ENCODE assay signal across 18 mouse cellular contexts in genomic region chr1:74250096-74250495, GRCm38 (mm10). TPM values are rescaled to one million over a fixed set of nuclear protein-coding genes. Genes with fewer than 3 reads are reported as not detected.
DNase-seq lines count a peak whose midpoint lies in the region; ATAC-seq lines count a peak whose summit lies in the region.
"Had no signal": no experiment of that assay in that cellular context is flagged by ENCODE, and none has a peak within 500 bp of the region (broad histone marks: within the 10 kb centered on the region; RNA-seq: fewer than 3 reads in every experiment).

No protein-coding gene starts in this region.

- peak overlapping the region; percentile 92 for H3K27ac ChIP-seq in heart, embryonic 13.5 days (replicated peaks)
- H3K27ac ChIP-seq in liver, embryonic 12.5 days = peak overlapping the region; percentile 66
- peak overlapping the region; percentile 76 for H3K27ac ChIP-seq in liver, embryonic 13.5 days
- H3K27ac ChIP-seq in stomach, embryonic 16.5 days (ENCODE audit: low read length) = peak overlapping the region; percentile 79
- H3K27ac ChIP-seq: embryonic facial prominence, embryonic 10.5 days; midbrain, embryonic 13.5 days had no signal

- no peak overlapping the region for H3K4me3 ChIP-seq in heart, embryonic 13.5 days
- H3K4me3 ChIP-seq in liver, embryonic 12.5 days = no peak overlapping the region
- no peak overlapping the region for H3K4me3 ChIP-seq in liver, embryonic 13.5 days (replicated peaks)
- no peak overlapping the region for H3K4me3 ChIP-seq in stomach, embryonic 16.5 days (replicated peaks; ENCODE audit: low read length)
- H3K4me3 ChIP-seq: embryonic facial prominence, embryonic 10.5 days; midbrain, embryonic 13.5 days had no signal

- intact Hi-C loops in left cerebral cortex, postnatal 25 days (cut with DNase I) = no loop called here

- peak overlapping the region; percentile 3; the same call in 1 of the 2 replicates for H3K9ac ChIP-seq in heart, embryonic 13.5 days
- H3K9ac ChIP-seq in liver, embryonic 12.5 days = no peak overlapping the region
- H3K9ac ChIP-seq in liver, embryonic 13.5 days = no peak overlapping the region
- no peak overlapping the region for H3K9ac ChIP-seq in stomach, embryonic 16.5 days (ENCODE audit: low read length)
- H3K9ac ChIP-seq: midbrain, embryonic 13.5 days had no signal

- no peaks in the 10 kb centered on the region for H3K27me3 ChIP-seq in heart, embryonic 13.5 days (replicated peaks)
- H3K27me3 ChIP-seq in liver, embryonic 12.5 days (replicated peaks) = no peaks in the 10 kb centered on the region
- no peaks in the 10 kb centered on the region for H3K27me3 ChIP-seq in liver, embryonic 13.5 days
- no peaks in the 10 kb centered on the region for H3K27me3 ChIP-seq in stomach, embryonic 16.5 days (ENCODE audit: control insufficient read depth, insufficient read depth, low read length)
- H3K27me3 ChIP-seq: midbrain, embryonic 13.5 days had no signal

- 81% methylated on average over 4 of the region's 4 CpGs for whole genome bisulfite sequencing in heart, embryonic 13.5 days
- 76% methylated on average over 4 of the region's 4 CpGs for WGBS in liver, embryonic 12.5 days (ENCODE audit: insufficient replicate concordance)
- WGBS in liver, embryonic 13.5 days (ENCODE audit: insufficient replicate concordance) = 79% methylated on average over 4 of the region's 4 CpGs
- 82% methylated on average over 4 of the region's 4 CpGs for WGBS in stomach, embryonic 16.5 days

- DNase-seq in heart, adult 11 months = no peak
- DNase-seq in liver = no peak
- no peak for DNase-seq in liver, embryonic 13.5 days
- no peak for DNase-seq in thymus, postnatal 25 days
- no peak for DNase-seq in left cerebral cortex, postnatal 25 days (ENCODE audit: low spot score in 2 of 2)
- DNase-seq: adrenal gland, adult 8-10 months; B cell, adult 2 months; cerebellum, adult 9-10 months; heart, adult 18-20 months; left cerebral cortex, postnatal 4 days; lung, postnatal 10 days had no signal

- peaks cover 88% of the 10 kb centered on the region for H3K36me3 ChIP-seq in heart, embryonic 13.5 days
- peaks cover 92% of the 10 kb centered on the region for H3K36me3 ChIP-seq in liver, embryonic 12.5 days
- H3K36me3 ChIP-seq in liver, embryonic 13.5 days = peaks cover 78% of the 10 kb centered on the region
- peaks cover 39% of the 10 kb centered on the region for H3K36me3 ChIP-seq in stomach, embryonic 16.5 days (ENCODE audit: control insufficient read depth, insufficient read depth, low read length)

- H3K4me1 ChIP-seq in heart, embryonic 13.5 days = peaks cover 61% of the 10 kb centered on the region
- peaks cover 42% of the 10 kb centered on the region for H3K4me1 ChIP-seq in liver, embryonic 12.5 days
- peaks cover 36% of the 10 kb centered on the region for H3K4me1 ChIP-seq in liver, embryonic 13.5 days (replicated peaks)
- H3K4me1 ChIP-seq in stomach, embryonic 16.5 days (ENCODE audit: control insufficient read depth, insufficient read depth, low read length) = peaks cover 18% of the 10 kb centered on the region
- H3K4me1 ChIP-seq: embryonic facial prominence, embryonic 10.5 days; midbrain, embryonic 13.5 days had no signal

- ATAC-seq in heart, embryonic 13.5 days (ENCODE audit: extremely low read depth, insufficient number of reproducible peaks, low FRiP score, low TSS enrichment) = no peak
- no peak for ATAC-seq in liver, embryonic 12.5 days
- no peak for ATAC-seq in liver, embryonic 13.5 days (ENCODE audit: low read depth)
- no peak for ATAC-seq in stomach, embryonic 16.5 days (ENCODE audit: insufficient read depth, low FRiP score)
- ATAC-seq: midbrain, embryonic 13.5 days had no signal

- no peaks in the 10 kb centered on the region for H3K9me3 ChIP-seq in heart, embryonic 13.5 days
- H3K9me3 ChIP-seq in liver, embryonic 12.5 days (replicated peaks) = no peaks in the 10 kb centered on the region
- H3K9me3 ChIP-seq in liver, embryonic 13.5 days (replicated peaks) = no peaks in the 10 kb centered on the region
- no peaks in the 10 kb centered on the region for H3K9me3 ChIP-seq in stomach, embryonic 16.5 days (replicated peaks; ENCODE audit: control insufficient read depth, low read length)
- H3K9me3 ChIP-seq: embryonic facial prominence, embryonic 10.5 days; midbrain, embryonic 13.5 days had no signal

- no peak overlapping the region for H3K4me2 ChIP-seq in heart, embryonic 13.5 days
- H3K4me2 ChIP-seq in liver, embryonic 12.5 days = no peak overlapping the region
- no peak overlapping the region for H3K4me2 ChIP-seq in liver, embryonic 13.5 days
- 0 out of 2 replicates have a peak overlapping the region, but pooled peaks have one; percentile 7 for H3K4me2 ChIP-seq in stomach, embryonic 16.5 days (ENCODE audit: low read depth, low read length)
- H3K4me2 ChIP-seq: midbrain, embryonic 13.5 days had no signal

RNA-seq across cellular contexts. Expression of gene Arpc2, which starts 14.2 kb away (rescaled TPM):
- polyA plus RNA-seq in heart, embryonic 13.5 days (2015; fragmentation: Nextera tagmentation; extraction: Ambion mirVana) = 400 and 438 TPM in 2 replicates
- 268 and 269 TPM in 2 replicates for polyA plus RNA-seq in liver, embryonic 12.5 days (2016; fragmentation: Nextera tagmentation; extraction: Ambion mirVana)
- polyA plus RNA-seq in liver, embryonic 13.5 days (2015; fragmentation: Nextera tagmentation; extraction: Ambion mirVana) = 226 and 264 TPM in 2 replicates
- 544 and 546 TPM in 2 replicates for polyA plus RNA-seq in stomach, embryonic 16.5 days (2015; fragmentation: Nextera tagmentation; extraction: Ambion mirVana)
- 100 to 1,000 TPM; 266 to 287 TPM for total RNA-seq in left cerebral cortex, postnatal 25 days (2021)

RNA-seq across cellular contexts. Expression of gene Gpbar1, which starts 28.3 kb away (rescaled TPM):
- polyA plus RNA-seq in heart, embryonic 13.5 days (2015; fragmentation: Nextera tagmentation; extraction: Ambion mirVana) = 0.36 and 0.64 TPM in 2 replicates
- polyA plus RNA-seq in liver, embryonic 12.5 days (2016; fragmentation: Nextera tagmentation; extraction: Ambion mirVana) = 1.2 and 1.5 TPM in 2 replicates
- polyA plus RNA-seq in liver, embryonic 13.5 days (2015; fragmentation: Nextera tagmentation; extraction: Ambion mirVana) = 0.64 and 0.75 TPM in 2 replicates
- 1.0 and 1.2 TPM in 2 replicates for polyA plus RNA-seq in stomach, embryonic 16.5 days (2015; fragmentation: Nextera tagmentation; extraction: Ambion mirVana)
- not detected for total RNA-seq in left cerebral cortex, postnatal 25 days (2021)
- total RNA-seq: adrenal gland, adult 8-10 months; heart, adult 18-20 months; layer of hippocampus, postnatal 25 days; left cerebral cortex, postnatal 4 days had no signal
- polyA plus RNA-seq: hindbrain, embryonic 11.5 days had no signal

RNA-seq across cellular contexts. Expression of gene Aamp, which starts 34.4 kb away (rescaled TPM):
- polyA plus RNA-seq in heart, embryonic 13.5 days (2015; fragmentation: Nextera tagmentation; extraction: Ambion mirVana) = 164 and 188 TPM in 2 replicates
- 119 and 120 TPM in 2 replicates for polyA plus RNA-seq in liver, embryonic 12.5 days (2016; fragmentation: Nextera tagmentation; extraction: Ambion mirVana)
- polyA plus RNA-seq in liver, embryonic 13.5 days (2015; fragmentation: Nextera tagmentation; extraction: Ambion mirVana) = 104 and 107 TPM in 2 replicates
- 227 and 252 TPM in 2 replicates for polyA plus RNA-seq in stomach, embryonic 16.5 days (2015; fragmentation: Nextera tagmentation; extraction: Ambion mirVana)
- total RNA-seq in left cerebral cortex, postnatal 25 days (2021) = 100 to 1,000 TPM; 137 to 139 TPM

RNA-seq across cellular contexts. Expression of gene Pnkd, which starts 34.6 kb away (rescaled TPM):
- 227 and 252 TPM in 2 replicates for polyA plus RNA-seq in heart, embryonic 13.5 days (2015; fragmentation: Nextera tagmentation; extraction: Ambion mirVana)
- 45.7 and 48.7 TPM in 2 replicates for polyA plus RNA-seq in liver, embryonic 12.5 days (2016; fragmentation: Nextera tagmentation; extraction: Ambion mirVana)
- 36.5 and 39.8 TPM in 2 replicates for polyA plus RNA-seq in liver, embryonic 13.5 days (2015; fragmentation: Nextera tagmentation; extraction: Ambion mirVana)
- polyA plus RNA-seq in stomach, embryonic 16.5 days (2015; fragmentation: Nextera tagmentation; extraction: Ambion mirVana) = 108 and 119 TPM in 2 replicates
- total RNA-seq in left cerebral cortex, postnatal 25 days (2021) = 100 to 1,000 TPM; 151 to 152 TPM

RNA-seq across cellular contexts. Expression of gene Tmbim1, which starts 55.3 kb away (rescaled TPM):
- polyA plus RNA-seq in heart, embryonic 13.5 days (2015; fragmentation: Nextera tagmentation; extraction: Ambion mirVana) = 42.0 and 42.7 TPM in 2 replicates
- 17.5 and 18.6 TPM in 2 replicates for polyA plus RNA-seq in liver, embryonic 12.5 days (2016; fragmentation: Nextera tagmentation; extraction: Ambion mirVana)
- polyA plus RNA-seq in liver, embryonic 13.5 days (2015; fragmentation: Nextera tagmentation; extraction: Ambion mirVana) = 15.9 and 18.0 TPM in 2 replicates
- polyA plus RNA-seq in stomach, embryonic 16.5 days (2015; fragmentation: Nextera tagmentation; extraction: Ambion mirVana) = 105 and 150 TPM in 2 replicates
- 10 to 100 TPM; 21.8 to 22.9 TPM for total RNA-seq in left cerebral cortex, postnatal 25 days (2021)
